Mouse (Mus musculus): ENCODE data around the gene Alkbh7. TPM values are rescaled to one million over a fixed set of nuclear protein-coding genes. Genes with fewer than 3 reads are reported as not detected.

Alkbh7 gene
- polyA plus RNA-seq, 1 experiment from 2014 or later = 42.0 TPM

DNA sequence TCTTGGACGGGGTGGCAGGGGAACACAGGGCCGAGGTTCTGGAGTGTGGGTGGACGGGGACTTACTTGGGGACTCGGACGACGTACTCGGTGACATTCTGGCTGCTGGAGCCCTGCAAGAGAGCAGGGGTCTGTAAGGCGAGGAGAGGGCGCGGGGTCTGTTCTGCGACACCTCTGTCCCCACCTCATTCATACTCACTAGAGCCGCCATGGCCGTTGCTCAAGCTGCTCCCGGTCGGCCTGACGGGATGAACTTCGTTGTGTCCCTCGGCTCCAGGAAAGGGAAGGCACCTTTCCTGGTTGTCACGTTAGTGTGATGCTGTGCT, 13.7 kb downstream of the Alkbh7 start:
- H3K9ac ChIP-seq = peak overlapping the region; percentile 85
- ATAC-seq (ENCODE audit: insufficient number of reproducible peaks, insufficient read depth, low FRiP score, low TSS enrichment, low read depth) = 0 out of 2 replicates have a peak, but pooled peaks have one; percentile 2
- peak overlapping the region; percentile 85 for H3K4me2 ChIP-seq
- no peaks in the 10 kb centered on the region for H3K9me3 ChIP-seq
- under 1% methylated on average over 19 of the region's 19 CpGs for WGBS
- H3K4me1 ChIP-seq = peaks cover 19% of the 10 kb centered on the region
- H3K27ac ChIP-seq = peak overlapping the region; percentile 78
- peak overlapping the region; percentile 77 for H3K4me3 ChIP-seq
- no peaks in the 10 kb centered on the region for H3K27me3 ChIP-seq
- peaks cover 38% of the 10 kb centered on the region for H3K36me3 ChIP-seq

DNA sequence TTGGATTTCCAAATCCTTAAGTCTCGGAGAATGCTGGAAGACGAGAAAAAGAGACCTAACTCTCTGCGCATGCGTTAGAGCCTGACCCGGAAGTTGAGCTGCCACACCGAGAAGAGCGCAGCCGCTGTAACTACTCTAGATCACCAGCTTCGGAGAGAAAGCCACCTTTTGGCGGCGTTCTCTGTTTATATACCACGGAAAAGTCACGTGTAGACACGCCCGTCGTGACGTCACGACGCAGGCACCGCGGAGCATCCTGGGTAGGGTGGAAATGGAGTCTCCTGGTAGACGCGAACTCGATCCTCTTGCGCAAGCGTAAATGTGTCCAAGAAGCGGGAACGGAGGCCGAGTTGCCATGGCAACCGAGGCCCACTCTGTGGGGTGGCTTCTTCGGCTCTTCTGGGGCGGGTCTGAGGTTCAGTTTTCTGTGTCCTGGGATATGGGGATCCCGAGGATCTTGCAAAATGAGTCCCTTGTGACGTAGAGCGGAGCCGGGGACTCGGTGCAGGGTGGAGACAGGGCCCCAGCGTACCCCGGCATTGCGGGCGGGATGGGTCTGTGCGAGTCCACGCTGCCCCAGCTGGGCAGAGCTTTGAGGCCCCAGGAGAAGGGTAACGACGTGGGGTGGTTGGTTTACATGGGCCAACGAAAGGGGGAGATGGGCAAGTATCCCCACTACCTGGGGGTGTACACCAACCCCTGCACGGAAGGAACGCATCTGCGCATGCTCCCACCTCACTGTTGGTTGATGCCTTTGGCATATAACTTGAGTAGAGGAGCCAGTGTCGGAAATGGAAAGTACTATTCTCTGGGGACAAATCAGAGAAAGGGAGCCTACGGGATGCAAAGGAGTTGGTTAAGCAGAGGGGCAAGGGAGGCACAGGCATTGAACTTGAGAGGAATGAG, 14.3 kb downstream of the Alkbh7 start, which contains the start of the genes Gtf2f1 and Gm17949:
Gtf2f1 (minus strand) TSS at position 53 of the 906 bp plus-strand sequence.
Gm17949 (plus strand) TSS at position 234 of the 906 bp plus-strand sequence.
- no peaks in the 10 kb centered on the region for H3K27me3 ChIP-seq
- ATAC-seq (ENCODE audit: insufficient number of reproducible peaks, insufficient read depth, low FRiP score, low TSS enrichment, low read depth) = peak; percentile 86
- peak within 1 kb of the TSS; percentile 85 for H3K4me2 ChIP-seq
- peaks cover 19% of the 10 kb centered on the region for H3K4me1 ChIP-seq
- peak within 1 kb of the TSS; percentile 85 for H3K9ac ChIP-seq
- peaks cover 32% of the 10 kb centered on the region for H3K36me3 ChIP-seq
- peak within 1 kb of the TSS; percentile 77 for H3K4me3 ChIP-seq
- H3K27ac ChIP-seq = peak within 1 kb of the TSS; percentile 98
- WGBS = under 1% methylated on average over 51 of the region's 51 CpGs
- no peaks in the 10 kb centered on the region for H3K9me3 ChIP-seq

DNA sequence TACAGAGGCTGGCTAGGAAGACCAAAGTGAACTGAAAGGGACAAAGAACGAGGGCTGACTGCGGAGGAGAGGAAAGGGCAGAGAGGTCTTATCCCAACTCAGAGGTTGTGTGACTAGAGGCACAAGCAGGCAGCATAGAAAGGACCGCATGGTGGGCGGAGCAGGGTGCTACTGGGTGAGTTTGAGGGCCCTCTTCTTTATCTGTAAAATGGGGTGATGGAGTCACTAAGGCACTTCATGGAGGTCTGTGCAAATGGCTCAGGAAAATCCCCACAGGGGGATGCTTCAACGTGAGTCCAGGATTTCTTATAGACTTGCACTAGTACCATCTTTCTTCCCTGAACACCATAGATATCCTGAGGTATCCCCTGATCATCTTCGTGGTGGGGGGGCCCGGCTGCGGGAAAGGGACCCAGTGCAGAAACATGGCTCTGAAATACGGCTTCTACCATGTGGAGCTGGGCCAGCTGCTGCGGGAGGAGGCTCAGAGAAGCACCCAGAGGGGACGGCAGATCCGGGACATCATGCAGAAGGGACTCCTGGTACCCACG, 15.2 kb downstream of the Alkbh7 start:
- H3K9me3 ChIP-seq = no peaks in the 10 kb centered on the region
- 74% methylated on average over 13 of the region's 13 CpGs for WGBS
- peak overlapping the region; percentile 98 for H3K27ac ChIP-seq
- H3K36me3 ChIP-seq = peaks cover 24% of the 10 kb centered on the region
- peak overlapping the region; percentile 83 for H3K9ac ChIP-seq
- ATAC-seq (ENCODE audit: insufficient number of reproducible peaks, insufficient read depth, low FRiP score, low TSS enrichment, low read depth) = no peak
- no peaks in the 10 kb centered on the region for H3K27me3 ChIP-seq
- peak overlapping the region; percentile 85 for H3K4me2 ChIP-seq
- H3K4me1 ChIP-seq = peaks cover 19% of the 10 kb centered on the region
- H3K4me3 ChIP-seq = peak overlapping the region; percentile 77

DNA sequence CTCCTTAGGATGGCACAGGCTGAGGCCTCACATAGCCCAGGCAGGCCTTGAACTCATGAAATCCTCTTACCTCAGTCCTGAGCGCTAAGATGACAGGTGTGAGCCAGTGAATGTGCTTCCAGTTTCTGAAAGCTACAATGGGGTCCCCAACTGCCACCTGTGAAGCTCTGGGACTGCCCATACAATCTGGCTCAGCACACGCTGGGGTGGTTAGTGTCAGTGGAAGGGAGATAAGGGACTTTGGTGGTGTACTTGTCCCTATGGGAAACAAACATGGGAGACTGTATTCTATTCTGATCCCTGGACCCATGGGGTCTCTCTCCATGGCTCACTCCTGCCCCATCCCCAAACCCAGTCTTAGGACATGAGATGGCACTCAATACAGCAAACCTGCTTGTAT, 22.6 kb downstream of the Alkbh7 start:
- Histone ChIP-seq H3K4me2 (no peak overlapping the region), H3K4me3 (no peak overlapping the region), H3K36me3 (peaks cover 56% of the 10 kb centered on the region), H3K27ac (no peak overlapping the region), H3K9ac (no peak overlapping the region), H3K27me3 (no peaks in the 10 kb centered on the region), H3K4me1 (no peaks in the 10 kb centered on the region), H3K9me3 (no peaks in the 10 kb centered on the region)
- 80% methylated on average over 2 of the region's 2 CpGs for WGBS
- ATAC-seq (ENCODE audit: insufficient number of reproducible peaks, insufficient read depth, low FRiP score, low TSS enrichment, low read depth) = no peak

DNA sequence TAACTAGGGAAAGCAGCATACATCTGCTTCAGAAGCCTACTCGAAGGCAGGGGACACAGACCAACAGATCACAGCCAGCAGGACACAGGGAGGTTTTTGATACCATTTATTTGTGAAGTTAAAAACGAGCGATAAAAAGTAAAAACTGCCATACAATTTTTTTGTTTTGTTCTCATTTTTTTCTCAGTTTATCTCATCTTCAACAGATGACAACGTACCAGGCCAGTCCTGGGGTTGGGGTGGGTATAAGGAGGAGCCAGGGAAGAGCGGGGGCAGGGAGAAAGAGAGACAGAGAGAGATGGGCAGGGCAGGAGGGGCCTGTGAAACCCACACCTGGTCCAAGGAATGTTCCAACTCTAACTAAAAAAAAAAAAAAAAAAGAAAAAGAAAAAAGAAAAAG, 23.8 kb downstream of the Alkbh7 start:
- ATAC-seq (ENCODE audit: insufficient number of reproducible peaks, insufficient read depth, low FRiP score, low TSS enrichment, low read depth) = no peak
- H3K4me2 ChIP-seq = no peak overlapping the region
- WGBS = 90% methylated on average over 5 of the region's 5 CpGs

DNA sequence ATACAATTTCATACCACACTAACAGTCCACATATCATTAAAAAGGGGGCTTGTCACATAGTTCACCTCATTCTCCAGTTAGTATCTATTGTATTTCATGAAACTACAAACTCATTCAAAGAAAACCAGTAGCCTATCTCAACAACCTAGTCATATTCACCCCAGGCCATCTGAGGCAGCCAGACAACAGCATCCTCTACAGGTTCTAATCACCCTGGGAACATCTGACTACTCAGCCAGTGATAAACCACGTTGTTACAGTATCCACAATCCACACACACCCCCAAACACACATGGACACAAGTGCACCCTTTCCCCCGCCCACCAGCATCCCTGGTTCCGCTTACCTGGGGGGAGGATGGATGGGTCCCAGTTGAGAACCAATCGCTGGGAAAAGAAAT, 30.3 kb downstream of the Alkbh7 start:
- Histone ChIP-seq H3K27ac (no peak overlapping the region), H3K4me3 (no peak overlapping the region), H3K27me3 (no peaks in the 10 kb centered on the region), H3K9me3 (no peaks in the 10 kb centered on the region), H3K4me1 (peaks cover 16% of the 10 kb centered on the region), H3K4me2 (no peak overlapping the region), H3K9ac (no peak overlapping the region), H3K36me3 (peaks cover 67% of the 10 kb centered on the region)
- no peak for ATAC-seq (ENCODE audit: insufficient number of reproducible peaks, insufficient read depth, low FRiP score, low TSS enrichment, low read depth)
- 88% methylated on average over 4 of the region's 4 CpGs for WGBS

More for the DNA sequence above, 23.8 kb downstream of the Alkbh7 start:
- no peaks in the 10 kb centered on the region for H3K27me3 ChIP-seq
- H3K27ac ChIP-seq = no peak overlapping the region
- no peaks in the 10 kb centered on the region for H3K4me1 ChIP-seq
- peaks cover 69% of the 10 kb centered on the region for H3K36me3 ChIP-seq
- no peak overlapping the region for H3K4me3 ChIP-seq
- H3K9ac ChIP-seq = no peak overlapping the region
- H3K9me3 ChIP-seq = no peaks in the 10 kb centered on the region

DNA sequence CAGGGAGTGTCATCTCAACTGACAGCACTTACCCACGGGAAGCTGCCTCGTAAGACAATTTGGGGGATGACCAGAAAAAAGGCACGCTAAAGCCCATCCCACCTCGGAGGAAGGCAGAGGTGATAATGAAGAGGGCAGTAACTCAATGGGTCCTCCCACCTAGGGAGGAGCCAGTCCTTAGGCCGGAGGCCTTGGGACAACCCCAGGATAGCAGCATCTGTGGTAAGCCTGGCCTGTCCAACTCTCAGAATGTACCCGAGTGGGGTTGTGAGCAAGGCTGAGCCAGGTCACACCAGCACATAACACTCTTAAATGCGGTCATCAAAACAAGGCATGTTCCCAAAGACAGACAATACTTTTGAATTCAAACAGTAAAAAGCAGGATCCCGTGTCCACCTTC, 32.6 kb downstream of the Alkbh7 start:
- H3K27ac ChIP-seq = no peak overlapping the region
- H3K4me3 ChIP-seq = peak overlapping the region; percentile 90
- 55% methylated on average over 8 of the region's 8 CpGs for WGBS
- H3K9me3 ChIP-seq = no peaks in the 10 kb centered on the region
- peak overlapping the region; percentile 99 for H3K9ac ChIP-seq
- H3K27me3 ChIP-seq = no peaks in the 10 kb centered on the region
- no peak for ATAC-seq (ENCODE audit: insufficient number of reproducible peaks, insufficient read depth, low FRiP score, low TSS enrichment, low read depth)
- peaks cover 45% of the 10 kb centered on the region for H3K36me3 ChIP-seq
- peak overlapping the region; percentile 92 for H3K4me2 ChIP-seq
- H3K4me1 ChIP-seq = peaks cover 17% of the 10 kb centered on the region

DNA sequence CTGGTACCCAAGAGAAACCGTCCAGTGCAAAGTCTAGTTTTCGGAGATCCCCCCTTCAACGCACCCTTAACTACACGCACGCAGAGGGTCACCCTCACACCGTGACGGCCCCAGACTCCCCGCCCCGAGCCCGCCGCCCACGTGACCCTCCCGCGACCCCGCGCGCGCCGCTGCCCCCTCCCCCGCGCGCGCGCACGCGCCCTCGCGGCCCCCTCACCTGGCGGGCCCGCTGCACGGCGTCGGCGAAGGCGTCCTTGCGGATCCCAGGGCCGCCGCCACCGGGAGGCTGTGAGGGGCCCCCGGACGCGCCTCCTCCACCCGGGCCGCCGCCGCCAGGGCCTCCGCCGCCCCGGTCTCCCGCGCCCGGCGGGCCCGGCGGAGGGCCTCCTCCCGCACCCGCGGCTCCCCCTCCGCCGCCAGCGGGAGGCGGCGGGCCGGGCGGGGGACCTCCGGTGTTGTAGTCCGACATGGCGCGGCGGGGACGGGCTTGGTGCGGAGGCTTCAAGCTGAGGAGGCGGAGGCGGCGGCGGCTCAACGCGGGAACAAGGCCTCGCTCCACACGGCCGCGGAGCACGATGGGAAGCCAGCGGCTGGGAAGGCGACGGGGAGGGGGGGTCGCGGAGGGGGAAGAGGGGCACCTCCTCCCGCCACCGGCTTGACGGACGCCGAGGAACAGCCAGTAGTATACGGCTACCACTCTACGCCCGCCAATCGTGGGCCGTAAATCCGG, 34.0 kb downstream of the Alkbh7 start, which contains the start of gene Khsrp:
Khsrp (minus strand) TSS at position 592 of the 730 bp plus-strand sequence.
- 0 out of 2 replicates have a peak, but pooled peaks cover 3% of the 10 kb centered on the region for H3K27me3 ChIP-seq
- WGBS = under 1% methylated on average over 74 of the region's 99 CpGs

DNA sequence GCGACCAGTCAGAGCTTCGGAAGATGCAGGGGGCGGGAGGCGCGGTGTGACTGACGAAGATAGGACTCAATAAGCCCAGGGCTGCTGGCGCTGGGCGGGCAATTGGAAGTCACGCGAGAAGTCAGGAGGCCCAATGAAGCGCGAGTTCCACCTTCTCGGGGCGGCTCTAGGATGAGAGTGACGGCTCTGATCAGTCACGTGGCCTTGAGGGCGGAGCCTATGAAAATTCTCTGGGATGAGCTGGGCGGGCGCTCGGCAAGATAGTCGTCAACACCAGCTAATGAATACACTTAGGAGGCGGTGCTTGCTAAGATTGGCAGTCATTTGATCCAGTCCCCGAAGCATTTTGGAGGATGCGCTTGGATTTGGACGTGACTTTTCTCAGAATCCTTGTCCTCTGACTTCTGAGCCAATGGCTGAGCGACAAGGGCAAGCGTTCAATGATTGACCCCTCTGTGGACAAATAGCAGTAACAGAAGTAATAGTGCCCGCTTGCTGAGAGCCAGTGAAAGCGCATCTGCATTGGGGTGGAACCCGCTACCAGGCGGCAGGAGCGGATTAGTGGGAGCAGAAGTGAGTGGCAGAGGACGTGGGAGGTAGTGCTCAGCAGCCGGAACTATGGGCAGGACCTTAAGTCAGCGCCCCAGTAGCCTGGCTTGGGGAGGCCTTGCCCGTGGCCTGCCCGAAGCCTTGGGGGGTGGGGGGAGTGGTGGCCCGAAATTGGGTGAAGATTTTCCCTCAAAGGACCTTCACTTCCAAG, 34.7 kb downstream of the Alkbh7 start:
- Histone ChIP-seq H3K27me3 (0 out of 2 replicates have a peak, but pooled peaks cover 6% of the 10 kb centered on the region), H3K4me1 (peaks cover 17% of the 10 kb centered on the region), H3K27ac (peak overlapping the region; percentile 92), H3K9me3 (no peaks in the 10 kb centered on the region), H3K9ac (peak overlapping the region; percentile 64), H3K36me3 (peaks cover 23% of the 10 kb centered on the region), H3K4me2 (peak overlapping the region; percentile 64), H3K4me3 (peak overlapping the region; percentile 90)
- WGBS = under 1% methylated on average over 38 of the region's 38 CpGs
- ATAC-seq (ENCODE audit: insufficient number of reproducible peaks, insufficient read depth, low FRiP score, low TSS enrichment, low read depth) = peak; percentile 95

More for the DNA sequence above, 34.0 kb downstream of the Alkbh7 start, which contains the start of gene Khsrp:
- Histone ChIP-seq H3K36me3 (peaks cover 31% of the 10 kb centered on the region), H3K9ac (peak within 1 kb of the TSS; percentile 99), H3K4me3 (peak within 1 kb of the TSS; percentile 90), H3K4me2 (peak within 1 kb of the TSS; percentile 92), H3K9me3 (no peaks in the 10 kb centered on the region), H3K27ac (peak within 1 kb of the TSS; percentile 94), H3K4me1 (peaks cover 17% of the 10 kb centered on the region)
- ATAC-seq (ENCODE audit: insufficient number of reproducible peaks, insufficient read depth, low FRiP score, low TSS enrichment, low read depth) = no peak

DNA sequence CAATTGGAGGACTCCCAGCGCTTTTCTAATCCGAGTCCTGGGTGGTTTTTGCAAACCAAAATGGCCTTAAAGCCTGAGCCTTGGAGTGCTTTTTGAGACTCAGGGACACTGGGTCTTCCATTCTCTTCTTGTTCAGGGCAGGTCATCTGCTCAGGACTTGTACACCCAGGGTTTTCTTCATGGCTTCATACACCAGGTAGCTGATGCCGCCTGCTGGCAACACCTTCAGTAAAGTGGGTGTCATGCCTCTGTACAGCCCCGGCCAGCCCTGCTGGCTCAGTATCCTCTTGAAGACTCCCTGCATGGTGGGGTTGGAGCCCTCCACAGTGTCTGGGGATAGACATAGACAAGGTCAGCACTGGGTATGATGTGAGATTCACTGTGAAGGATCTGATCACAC, 35.7 kb downstream of the Alkbh7 start:
- peak overlapping the region; percentile 92; the same call in 1 of the 2 replicates for H3K27ac ChIP-seq

More for the DNA sequence above, 35.7 kb downstream of the Alkbh7 start:
- Histone ChIP-seq H3K27me3 (peaks cover 13% of the 10 kb centered on the region; the same call in 1 of the 2 replicates), H3K4me3 (no peak overlapping the region), H3K9ac (no peak overlapping the region), H3K9me3 (no peaks in the 10 kb centered on the region), H3K36me3 (peaks cover 13% of the 10 kb centered on the region), H3K4me2 (peak overlapping the region; percentile 64), H3K4me1 (peaks cover 17% of the 10 kb centered on the region)
- WGBS = 86% methylated on average over 4 of the region's 4 CpGs
- no peak for ATAC-seq (ENCODE audit: insufficient number of reproducible peaks, insufficient read depth, low FRiP score, low TSS enrichment, low read depth)
